Mouse (Mus musculus): Measurements from ENCODE around the gene Tsku. TPM values are rescaled to one million over a fixed set of nuclear protein-coding genes. Genes with fewer than 3 reads are reported as not detected.
A peak's percentile ranks its signal among the peaks of the same experiment; 100 is the strongest.

The Tsku gene
- polyA plus RNA-seq, 1 experiment from 2014 or later: 9.4 TPM

DNA sequence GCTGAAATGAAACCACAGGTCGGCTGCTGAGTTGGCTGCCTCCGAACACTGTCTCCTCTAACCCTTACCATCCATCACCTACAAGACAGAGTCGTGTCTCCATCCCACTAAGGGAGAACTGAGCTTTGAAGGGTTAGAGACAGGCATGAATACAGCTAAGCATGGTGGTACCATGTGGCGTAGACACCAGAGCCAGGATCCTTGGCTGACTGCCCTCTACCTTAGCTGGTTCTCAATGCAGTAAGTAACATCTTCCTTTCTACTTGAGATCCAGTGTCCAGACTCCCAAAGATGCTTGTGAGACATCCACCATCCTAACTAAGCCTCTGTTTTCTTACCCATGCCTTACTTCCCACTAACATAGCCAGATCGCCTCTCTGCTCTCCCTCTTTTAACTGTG lies 7.5 kb downstream of the Tsku start:
- Histone ChIP-seq H3K27ac (ENCODE audit: low read depth, low read length) (no peak overlapping the region; the same call in 1 of the 2 replicates), H3K4me1 (replicated peaks; ENCODE audit: control insufficient read depth, insufficient read depth, low read length) (peaks cover 19% of the 10 kb centered on the region), H3K9ac (ENCODE audit: low read length) (no peak overlapping the region), H3K36me3 (ENCODE audit: control insufficient read depth, insufficient read depth, low read length) (peaks cover 5% of the 10 kb centered on the region; the same call in 1 of the 2 replicates), H3K27me3 (ENCODE audit: control insufficient read depth, insufficient read depth, low read length) (no peaks in the 10 kb centered on the region), H3K9me3 (ENCODE audit: control insufficient read depth, low read length) (no peaks in the 10 kb centered on the region), H3K4me3 (ENCODE audit: low read depth, low read length) (no peak overlapping the region), H3K4me2 (ENCODE audit: low read depth, low read length, severe bottlenecking) (no peak overlapping the region)
- 84% methylated on average over 5 of the region's 5 CpGs for WGBS
- no peak for ATAC-seq (replicated peaks; ENCODE audit: low FRiP score)
- DNase-seq (ENCODE audit: low spot score): no peak

DNA sequence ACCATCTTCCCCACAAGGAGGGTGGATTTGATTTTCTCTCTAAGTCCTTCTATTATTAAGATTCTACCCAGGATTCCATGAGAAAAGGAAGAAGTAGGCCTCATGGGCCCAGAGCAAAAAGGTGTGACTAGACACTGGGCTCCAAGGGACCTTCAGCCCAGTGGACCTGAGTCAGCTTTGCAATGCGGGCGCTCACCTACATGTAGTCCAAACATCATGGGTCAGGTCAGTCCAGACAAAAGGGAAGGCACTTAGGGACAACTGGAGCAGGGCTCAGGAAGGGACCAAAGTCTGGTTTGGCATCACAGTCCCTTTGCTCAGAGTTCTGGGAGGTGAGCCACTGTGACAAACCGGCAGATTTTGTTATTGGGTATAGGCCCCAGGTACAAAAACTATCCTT lies 9.6 kb downstream of the Tsku start:
- Histone ChIP-seq H3K4me3 (ENCODE audit: low read depth, low read length) (no peak overlapping the region), H3K9ac (ENCODE audit: low read length) (no peak overlapping the region), H3K4me2 (ENCODE audit: low read depth, low read length, severe bottlenecking) (no peak overlapping the region), H3K27me3 (ENCODE audit: control insufficient read depth, insufficient read depth, low read length) (no peaks in the 10 kb centered on the region), H3K27ac (ENCODE audit: low read depth, low read length) (no peak overlapping the region), H3K9me3 (ENCODE audit: control insufficient read depth, low read length) (no peaks in the 10 kb centered on the region), H3K36me3 (ENCODE audit: control insufficient read depth, insufficient read depth, low read length) (peaks cover 5% of the 10 kb centered on the region; the same call in 1 of the 2 replicates), H3K4me1 (replicated peaks; ENCODE audit: control insufficient read depth, insufficient read depth, low read length) (peaks cover 13% of the 10 kb centered on the region)
- DNase-seq (ENCODE audit: low spot score) (no peak), ATAC-seq (replicated peaks; ENCODE audit: low FRiP score) (no peak)
- WGBS: 88% methylated on average over 3 of the region's 3 CpGs

DNA sequence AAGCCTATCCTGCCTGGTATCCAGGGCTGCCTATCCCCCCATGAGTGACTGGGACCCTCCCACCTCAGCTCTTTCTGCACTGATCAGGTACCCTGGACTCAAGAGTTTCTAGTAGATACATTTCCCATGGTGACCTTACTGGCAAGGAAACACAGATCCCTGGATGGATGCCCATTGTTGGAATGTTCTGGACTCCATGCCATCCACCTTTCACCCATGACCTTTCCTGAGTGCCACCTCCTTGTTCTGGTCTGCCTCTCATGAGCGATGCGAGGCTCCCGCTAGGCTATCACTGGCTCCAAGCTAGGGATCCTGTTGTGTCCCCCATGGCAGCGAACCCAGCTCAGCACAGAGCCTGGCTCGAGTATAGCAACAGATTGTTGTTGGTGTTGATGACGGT lies 11.3 kb downstream of the Tsku start:
- ATAC-seq (replicated peaks; ENCODE audit: low FRiP score) (no peak), DNase-seq (ENCODE audit: low spot score) (peak; percentile 33)
- Histone ChIP-seq H3K9ac (ENCODE audit: low read length) (no peak overlapping the region), H3K9me3 (ENCODE audit: control insufficient read depth, low read length) (no peaks in the 10 kb centered on the region), H3K4me2 (ENCODE audit: low read depth, low read length, severe bottlenecking) (no peak overlapping the region), H3K36me3 (ENCODE audit: control insufficient read depth, insufficient read depth, low read length) (peaks cover 5% of the 10 kb centered on the region; the same call in 1 of the 2 replicates), H3K4me1 (replicated peaks; ENCODE audit: control insufficient read depth, insufficient read depth, low read length) (peaks cover 6% of the 10 kb centered on the region), H3K4me3 (ENCODE audit: low read depth, low read length) (no peak overlapping the region), H3K27ac (ENCODE audit: low read depth, low read length) (no peak overlapping the region), H3K27me3 (ENCODE audit: control insufficient read depth, insufficient read depth, low read length) (no peaks in the 10 kb centered on the region)
- 92% methylated on average over 6 of the region's 6 CpGs for WGBS

DNA sequence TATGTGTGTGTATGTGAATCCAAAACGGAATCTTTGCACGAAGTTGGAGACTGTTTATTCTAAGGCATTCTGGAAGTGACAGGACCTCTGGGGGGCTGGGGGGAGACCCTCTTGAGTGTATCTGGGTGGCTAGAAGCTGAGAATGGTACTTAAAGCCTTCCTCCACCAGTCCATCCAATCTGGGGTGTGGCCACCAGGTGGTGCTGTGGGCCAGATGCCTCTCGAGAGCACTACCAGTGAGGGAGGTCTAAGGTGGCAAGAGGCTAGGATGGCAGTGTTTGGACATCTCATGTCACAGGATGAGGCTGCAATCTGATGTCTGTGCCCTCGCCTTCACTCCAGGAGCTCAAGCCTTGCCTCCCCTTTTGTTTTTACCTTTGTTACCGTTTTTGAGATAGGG lies 12.0 kb downstream of the Tsku start:
- ATAC-seq (replicated peaks; ENCODE audit: low FRiP score): peak; percentile 55; the same call in 1 of the 2 replicates
- H3K27me3 ChIP-seq (ENCODE audit: control insufficient read depth, insufficient read depth, low read length): no peaks in the 10 kb centered on the region
- DNase-seq (ENCODE audit: low spot score): peak; percentile 89
- no peak overlapping the region for H3K4me2 ChIP-seq (ENCODE audit: low read depth, low read length, severe bottlenecking)
- no peaks in the 10 kb centered on the region for H3K9me3 ChIP-seq (ENCODE audit: control insufficient read depth, low read length)
- H3K27ac ChIP-seq (ENCODE audit: low read depth, low read length): no peak overlapping the region
- peaks cover 5% of the 10 kb centered on the region; the same call in 1 of the 2 replicates for H3K36me3 ChIP-seq (ENCODE audit: control insufficient read depth, insufficient read depth, low read length)
- no peak overlapping the region for H3K4me3 ChIP-seq (ENCODE audit: low read depth, low read length)
- H3K9ac ChIP-seq (ENCODE audit: low read length): no peak overlapping the region
- 15% methylated on average over 5 of the region's 5 CpGs for WGBS
- H3K4me1 ChIP-seq (replicated peaks; ENCODE audit: control insufficient read depth, insufficient read depth, low read length): no peaks in the 10 kb centered on the region

DNA sequence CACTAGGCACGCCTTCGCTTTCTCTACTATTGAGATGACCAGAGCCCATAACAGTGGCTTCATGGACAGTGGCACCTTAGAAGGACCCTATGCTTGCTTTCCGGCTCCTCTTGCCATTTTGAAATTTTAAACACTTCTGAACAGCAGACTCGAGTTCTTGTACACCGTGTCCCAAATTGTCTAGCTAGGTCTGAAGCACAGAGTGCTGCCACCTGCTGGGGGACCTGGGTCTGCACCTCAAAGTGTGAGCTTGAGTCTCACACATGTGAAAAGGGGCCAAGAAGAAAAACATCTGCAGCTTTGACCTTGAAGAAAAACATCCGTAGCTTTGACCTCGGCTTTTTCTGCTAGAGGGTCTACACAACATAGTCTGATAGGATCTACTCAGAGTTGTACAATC lies 13.1 kb downstream of the Tsku start:
- Histone ChIP-seq H3K4me1 (replicated peaks; ENCODE audit: control insufficient read depth, insufficient read depth, low read length) (no peaks in the 10 kb centered on the region), H3K9ac (ENCODE audit: low read length) (no peak overlapping the region), H3K9me3 (ENCODE audit: control insufficient read depth, low read length) (no peaks in the 10 kb centered on the region), H3K4me2 (ENCODE audit: low read depth, low read length, severe bottlenecking) (no peak overlapping the region), H3K4me3 (ENCODE audit: low read depth, low read length) (no peak overlapping the region), H3K36me3 (ENCODE audit: control insufficient read depth, insufficient read depth, low read length) (peaks cover 5% of the 10 kb centered on the region; the same call in 1 of the 2 replicates), H3K27ac (ENCODE audit: low read depth, low read length) (no peak overlapping the region), H3K27me3 (ENCODE audit: control insufficient read depth, insufficient read depth, low read length) (no peaks in the 10 kb centered on the region)
- 68% methylated on average over 7 of the region's 7 CpGs for WGBS
- ATAC-seq (replicated peaks; ENCODE audit: low FRiP score): no peak
- peak; percentile 71 for DNase-seq (ENCODE audit: low spot score)

DNA sequence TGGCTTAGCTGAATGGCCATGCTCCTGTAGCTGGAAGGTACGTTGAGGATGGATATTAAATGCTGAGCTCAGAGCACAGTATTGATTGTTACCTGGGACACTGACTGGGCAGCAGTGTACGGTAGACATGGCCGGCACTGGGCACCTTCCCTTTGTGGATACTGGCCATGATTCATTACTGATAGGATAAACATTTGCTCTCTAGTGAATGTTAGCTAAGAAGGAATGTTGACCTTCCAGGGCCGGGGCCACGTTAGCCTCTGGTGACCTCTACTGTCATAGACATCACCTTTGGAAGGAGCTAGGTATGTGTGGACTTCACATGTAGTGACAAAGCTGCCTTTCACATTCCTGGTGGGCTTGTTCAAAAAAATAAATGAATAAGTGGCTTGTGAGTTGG lies 13.7 kb downstream of the Tsku start:
- no peak for ATAC-seq (replicated peaks; ENCODE audit: low FRiP score)
- no peaks in the 10 kb centered on the region for H3K4me1 ChIP-seq (replicated peaks; ENCODE audit: control insufficient read depth, insufficient read depth, low read length)
- no peak overlapping the region for H3K4me3 ChIP-seq (ENCODE audit: low read depth, low read length)
- 90% methylated on average over 5 of the region's 5 CpGs for WGBS
- H3K36me3 ChIP-seq (ENCODE audit: control insufficient read depth, insufficient read depth, low read length): peaks cover 2% of the 10 kb centered on the region; the same call in 1 of the 2 replicates
- H3K9ac ChIP-seq (ENCODE audit: low read length): no peak overlapping the region
- no peaks in the 10 kb centered on the region for H3K27me3 ChIP-seq (ENCODE audit: control insufficient read depth, insufficient read depth, low read length)
- DNase-seq (ENCODE audit: low spot score): no peak
- no peak overlapping the region for H3K4me2 ChIP-seq (ENCODE audit: low read depth, low read length, severe bottlenecking)
- no peaks in the 10 kb centered on the region for H3K9me3 ChIP-seq (ENCODE audit: control insufficient read depth, low read length)
- no peak overlapping the region for H3K27ac ChIP-seq (ENCODE audit: low read depth, low read length)

DNA sequence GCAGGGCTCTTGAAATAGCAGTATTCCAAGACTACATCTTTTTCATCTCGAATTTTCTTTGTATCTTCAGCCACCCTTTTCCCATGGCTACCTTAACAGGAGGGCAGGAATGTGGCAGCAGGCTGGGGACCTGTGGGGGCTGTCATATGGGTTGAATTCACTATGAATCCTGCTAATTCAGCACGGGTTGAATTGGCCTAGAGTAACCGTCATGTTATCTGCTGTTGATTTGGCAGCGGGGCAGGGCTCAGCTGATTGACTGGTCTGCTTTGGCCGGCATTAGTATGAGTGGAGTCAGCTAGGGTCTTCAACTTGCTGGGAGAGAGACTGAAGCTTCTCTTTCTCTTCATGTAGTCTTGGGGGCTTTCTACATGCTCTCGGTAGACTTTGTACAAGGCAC lies 16.1 kb downstream of the Tsku start:
- no peak for ATAC-seq (replicated peaks; ENCODE audit: low FRiP score)
- no peaks in the 10 kb centered on the region for H3K27me3 ChIP-seq (ENCODE audit: control insufficient read depth, insufficient read depth, low read length)
- no peak for DNase-seq (ENCODE audit: low spot score)
- H3K27ac ChIP-seq (ENCODE audit: low read depth, low read length): no peak overlapping the region
- WGBS: 67% methylated on average over 6 of the region's 6 CpGs
- no peaks in the 10 kb centered on the region for H3K4me1 ChIP-seq (replicated peaks; ENCODE audit: control insufficient read depth, insufficient read depth, low read length)
- no peaks in the 10 kb centered on the region; the same call in 1 of the 2 replicates for H3K36me3 ChIP-seq (ENCODE audit: control insufficient read depth, insufficient read depth, low read length)
- H3K4me2 ChIP-seq (ENCODE audit: low read depth, low read length, severe bottlenecking): no peak overlapping the region
- H3K9ac ChIP-seq (ENCODE audit: low read length): no peak overlapping the region
- H3K9me3 ChIP-seq (ENCODE audit: control insufficient read depth, low read length): no peaks in the 10 kb centered on the region
- no peak overlapping the region for H3K4me3 ChIP-seq (ENCODE audit: low read depth, low read length)

DNA sequence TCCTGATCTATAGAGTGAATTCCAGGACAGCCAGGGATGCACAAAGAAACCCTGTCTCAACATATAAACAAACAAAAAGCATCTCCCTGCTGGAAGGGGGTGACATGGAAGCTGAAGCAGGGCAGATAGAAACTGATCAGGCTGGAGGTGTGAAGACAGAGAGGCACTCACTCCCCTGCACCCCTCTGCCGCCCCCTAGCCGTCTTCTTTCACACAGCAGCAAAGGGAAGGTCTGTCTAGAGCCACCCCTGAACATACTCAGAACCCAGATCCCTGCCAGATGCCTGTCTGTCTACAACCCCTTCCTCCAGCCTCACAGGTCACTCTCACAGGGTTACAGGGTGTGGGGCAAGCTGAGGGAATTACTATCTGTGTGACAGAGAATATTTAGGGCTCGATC lies 16.8 kb downstream of the Tsku start:
- no peak overlapping the region for H3K4me2 ChIP-seq (ENCODE audit: low read depth, low read length, severe bottlenecking)

DNA sequence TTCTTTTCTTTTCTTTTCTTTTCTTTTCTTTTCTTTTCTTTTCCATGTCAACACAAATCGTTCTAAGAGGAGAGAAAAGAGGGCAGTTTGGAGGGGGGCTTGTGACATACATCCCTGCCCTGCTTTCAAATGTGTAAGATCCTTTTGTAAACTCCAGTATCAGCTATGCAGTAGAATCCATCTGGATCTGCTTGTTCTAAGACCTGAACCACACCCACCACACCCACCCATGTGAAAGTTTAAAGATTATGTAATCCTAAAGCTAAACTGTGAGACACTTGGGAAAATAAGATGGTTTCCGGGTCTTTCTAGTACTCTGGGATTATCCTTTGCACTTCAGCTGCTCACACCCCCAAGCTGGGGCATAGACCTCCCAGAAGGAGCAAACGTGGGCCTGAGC lies 18.9 kb downstream of the Tsku start:
- H3K4me1 ChIP-seq (replicated peaks; ENCODE audit: control insufficient read depth, insufficient read depth, low read length): no peaks in the 10 kb centered on the region
- DNase-seq (ENCODE audit: low spot score): no peak
- no peaks in the 10 kb centered on the region for H3K27me3 ChIP-seq (ENCODE audit: control insufficient read depth, insufficient read depth, low read length)
- H3K9ac ChIP-seq (ENCODE audit: low read length): no peak overlapping the region
- ATAC-seq (replicated peaks; ENCODE audit: low FRiP score): no peak
- H3K4me2 ChIP-seq (ENCODE audit: low read depth, low read length, severe bottlenecking): no peak overlapping the region
- no peak overlapping the region for H3K27ac ChIP-seq (ENCODE audit: low read depth, low read length)
- WGBS: 49% methylated on average over 3 of the region's 3 CpGs
- H3K4me3 ChIP-seq (ENCODE audit: low read depth, low read length): no peak overlapping the region
- H3K36me3 ChIP-seq (ENCODE audit: control insufficient read depth, insufficient read depth, low read length): no peaks in the 10 kb centered on the region
- H3K9me3 ChIP-seq (ENCODE audit: control insufficient read depth, low read length): no peaks in the 10 kb centered on the region

More for the DNA sequence above, 16.8 kb downstream of the Tsku start:
- WGBS: 25% methylated on average over 3 of the region's 3 CpGs
- Histone ChIP-seq H3K4me3 (ENCODE audit: low read depth, low read length) (no peak overlapping the region), H3K27me3 (ENCODE audit: control insufficient read depth, insufficient read depth, low read length) (no peaks in the 10 kb centered on the region), H3K9me3 (ENCODE audit: control insufficient read depth, low read length) (no peaks in the 10 kb centered on the region), H3K9ac (ENCODE audit: low read length) (no peak overlapping the region), H3K36me3 (ENCODE audit: control insufficient read depth, insufficient read depth, low read length) (no peaks in the 10 kb centered on the region), H3K4me1 (replicated peaks; ENCODE audit: control insufficient read depth, insufficient read depth, low read length) (no peaks in the 10 kb centered on the region), H3K27ac (ENCODE audit: low read depth, low read length) (no peak overlapping the region)
- ATAC-seq (replicated peaks; ENCODE audit: low FRiP score) (0 out of 2 replicates have a peak, but pooled peaks have one; percentile 6), DNase-seq (ENCODE audit: low spot score) (peak; percentile 72)

All from forebrain, embryonic 11.5 days (tissue).